Mouse (Mus musculus): ENCODE results near the gene Sorcs1. TPM values are rescaled to one million over a fixed set of nuclear protein-coding genes. Genes with fewer than 3 reads are reported as not detected.

Gene Sorcs1
- polyA plus RNA-seq (2015; fragmentation: Nextera tagmentation; extraction: Ambion mirVana), result 0.16 and 0.19 TPM in 2 replicates

DNA sequence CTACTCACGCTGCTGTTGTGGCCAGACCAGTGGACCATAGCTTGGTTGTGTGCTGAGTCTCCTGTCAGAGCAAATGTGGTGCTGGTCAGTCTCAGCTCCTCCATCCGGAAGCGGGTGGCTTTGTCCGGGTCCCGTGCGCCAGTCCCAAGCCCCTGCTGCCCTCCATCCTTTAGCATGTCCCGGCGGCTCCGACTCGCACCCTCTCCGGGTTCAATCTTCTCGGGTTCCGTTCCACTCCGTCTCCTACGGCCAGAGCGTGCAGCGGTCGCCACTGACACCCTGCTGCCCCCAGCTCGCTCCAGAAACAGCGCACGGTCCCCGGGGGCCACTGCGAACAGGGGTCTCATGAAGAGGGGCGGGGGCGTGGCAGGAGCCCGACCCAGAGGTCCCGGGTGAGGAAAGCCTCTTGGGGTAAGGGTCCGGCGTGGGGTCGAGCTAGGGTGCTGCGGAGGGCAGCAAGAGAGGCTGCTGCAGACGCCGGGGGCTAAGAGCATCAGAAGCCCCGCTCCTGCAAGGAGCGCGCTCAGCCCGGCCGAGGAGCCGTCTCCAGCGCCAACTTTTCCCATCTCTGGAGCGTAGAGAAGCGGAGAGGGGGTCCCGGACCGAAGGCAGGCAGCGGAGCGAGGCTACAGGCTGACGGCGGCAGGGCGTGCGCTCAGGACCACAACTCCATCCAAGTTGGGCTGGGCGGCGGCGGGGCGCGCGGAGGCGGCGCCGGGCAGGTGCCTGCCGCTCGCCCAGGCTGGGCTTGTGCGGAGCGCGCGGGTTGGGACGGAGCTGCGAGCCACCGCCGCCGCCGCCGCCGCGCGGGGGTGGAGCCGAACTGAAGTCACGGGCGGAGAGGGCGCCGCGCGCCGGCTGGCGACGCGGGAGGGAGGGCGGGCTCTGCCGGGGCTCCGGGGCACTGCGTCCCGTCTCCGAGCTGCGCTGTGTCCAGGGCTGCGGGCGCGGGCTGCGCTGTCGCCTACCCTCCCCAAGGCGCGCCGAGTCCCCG lies at the start of gene Sorcs1:
TSS of gene Sorcs1 (minus strand) at position 744 of the 994 bp plus-strand sequence.
- DNase-seq (ENCODE audit: low spot score), result peak; percentile 2

DNA sequence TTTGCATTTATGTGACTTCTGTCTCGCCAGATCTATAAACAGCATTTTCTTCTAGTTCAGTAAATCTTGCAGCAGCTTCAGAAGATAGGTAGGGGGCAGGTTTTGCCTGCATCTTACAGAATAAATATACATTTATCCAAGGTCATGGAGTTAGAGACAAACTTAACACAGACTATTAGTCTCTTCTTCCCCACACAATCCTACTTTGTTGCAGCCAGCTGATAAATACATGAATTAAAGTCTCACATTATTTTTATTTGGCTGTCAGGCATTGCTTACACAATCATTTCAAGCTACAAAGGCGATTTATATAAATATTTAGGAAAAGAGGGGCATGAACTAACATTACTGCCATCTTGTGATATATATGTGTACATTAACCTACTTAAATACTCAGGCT lies 4.8 kb upstream of the Sorcs1 start:
- no peak for DNase-seq (ENCODE audit: low spot score)

DNA sequence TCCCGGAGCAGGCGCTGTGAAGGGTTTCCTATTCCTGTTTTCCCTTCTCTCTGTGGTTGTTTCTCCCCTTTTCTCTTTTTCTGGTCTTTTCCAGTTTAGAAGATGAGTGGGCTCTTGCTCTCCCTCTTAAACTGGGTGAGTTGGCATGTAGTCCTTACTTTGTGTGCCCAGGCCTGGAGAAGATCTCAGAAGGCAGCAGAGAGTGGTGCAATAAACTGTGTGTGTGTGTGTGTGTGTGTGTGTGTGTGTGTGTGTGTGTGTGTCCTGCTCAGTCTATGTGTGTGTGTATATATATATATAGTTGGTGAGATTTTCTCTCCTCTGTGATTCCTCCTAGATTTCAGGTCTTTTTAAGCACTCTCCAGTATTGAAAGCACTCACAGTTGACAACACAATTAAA lies 500 bp upstream of the Sorcs1 start:
- DNase-seq (ENCODE audit: low spot score), result no peak

DNA sequence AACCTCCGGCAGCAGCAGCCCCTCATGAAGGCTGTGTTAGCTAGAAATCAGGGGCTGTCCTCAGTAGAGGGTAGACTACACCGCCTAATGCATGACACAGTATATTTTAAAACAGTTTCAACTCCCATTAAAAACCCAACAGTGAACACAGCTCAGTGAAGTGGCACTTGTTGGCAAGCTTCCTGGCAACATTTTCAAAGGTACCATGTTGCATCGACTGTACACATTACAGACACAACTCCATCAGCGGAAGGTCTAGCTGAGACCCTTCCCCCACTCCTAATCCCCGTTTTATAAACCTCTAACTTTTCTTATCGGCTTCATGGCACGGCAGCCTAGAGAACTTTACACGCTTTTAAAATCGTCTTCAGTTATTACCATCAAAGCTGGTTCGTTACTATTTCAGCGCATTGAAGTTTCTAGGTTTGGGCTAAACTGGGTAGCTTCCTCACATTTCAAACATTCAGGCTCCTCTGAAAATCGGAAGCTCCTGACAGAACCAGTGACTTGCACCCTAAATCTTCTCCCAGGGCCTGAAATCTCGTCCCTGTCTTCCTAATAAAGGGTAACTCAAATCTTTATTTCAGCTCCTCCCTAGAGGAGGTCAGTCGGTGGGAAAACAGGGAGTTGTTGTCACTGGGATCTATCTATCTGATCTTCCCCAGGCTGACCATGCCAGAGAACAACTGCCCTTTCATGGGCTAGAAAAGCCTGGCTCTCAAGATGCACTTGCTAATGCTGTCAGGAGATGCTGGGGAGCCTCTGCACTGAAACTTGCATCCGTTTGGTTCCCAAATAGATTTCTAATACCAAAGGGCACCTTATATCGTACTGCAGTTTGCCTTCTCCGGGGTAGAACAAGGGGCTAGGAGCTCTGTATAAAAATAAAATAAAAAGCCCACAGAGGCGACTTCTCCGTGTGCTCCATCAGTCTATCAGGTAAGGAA lies 1.6 kb downstream of the Sorcs1 start:
- no peak for DNase-seq (ENCODE audit: low spot score)

DNA sequence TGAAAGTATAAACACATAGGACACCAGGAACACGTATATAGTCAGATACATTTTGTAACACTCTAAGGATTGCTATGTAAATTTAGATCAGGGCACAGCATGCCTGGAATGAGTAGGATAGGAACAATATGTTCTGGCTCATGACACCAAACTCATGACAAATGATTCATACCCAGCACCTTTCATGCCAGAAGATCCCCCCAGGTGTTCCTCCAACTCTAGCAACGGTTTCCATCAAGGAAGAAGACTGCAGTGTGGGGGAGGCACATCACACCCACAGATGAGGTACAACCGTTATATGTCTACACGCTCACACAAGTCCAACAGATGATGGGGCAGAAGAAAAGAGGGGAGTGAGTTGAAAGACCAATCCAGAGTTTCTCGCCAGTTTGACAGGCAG lies 3.5 kb downstream of the Sorcs1 start:
- DNase-seq (ENCODE audit: low spot score), result no peak

DNA sequence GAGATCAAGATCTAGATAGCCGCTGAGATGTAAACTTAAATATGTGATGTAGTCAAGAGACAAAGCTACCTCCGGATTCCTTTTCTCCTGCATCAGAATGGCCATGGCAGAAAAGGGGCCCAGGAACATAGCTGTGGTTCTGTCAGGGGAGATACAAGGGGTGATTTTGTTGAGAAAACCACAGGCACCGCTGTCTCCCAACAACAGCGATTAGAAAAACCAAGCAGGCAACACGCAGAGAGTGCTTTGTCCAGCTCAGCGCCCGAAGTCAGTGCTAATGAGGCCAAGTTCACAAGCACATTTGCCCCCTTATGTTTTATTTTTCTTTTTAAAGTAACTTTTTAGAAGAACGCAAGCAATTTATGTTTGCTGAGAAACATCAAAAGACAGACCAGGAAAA lies 10.9 kb downstream of the Sorcs1 start:
- no peak for DNase-seq (ENCODE audit: low spot score)

DNA sequence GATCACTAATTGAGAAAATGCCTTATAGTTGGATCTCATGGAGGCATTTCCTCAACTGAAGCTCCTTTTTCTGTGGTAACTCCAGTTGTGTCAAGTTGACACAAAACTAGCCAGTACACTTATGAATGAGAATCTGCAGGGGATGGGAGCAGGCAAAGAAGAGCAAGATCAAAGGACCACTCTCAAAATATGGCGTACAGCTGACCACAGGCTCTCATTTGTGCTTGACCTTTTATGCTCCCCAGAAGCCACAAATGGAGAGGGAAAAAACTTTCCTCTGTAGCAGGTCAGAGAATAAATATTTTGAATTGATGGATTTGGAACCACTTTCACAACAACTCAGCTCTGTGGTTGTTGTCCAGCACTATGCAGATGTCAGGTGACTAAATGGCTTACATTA lies 14.1 kb downstream of the Sorcs1 start:
- DNase-seq (ENCODE audit: low spot score), result no peak

DNA sequence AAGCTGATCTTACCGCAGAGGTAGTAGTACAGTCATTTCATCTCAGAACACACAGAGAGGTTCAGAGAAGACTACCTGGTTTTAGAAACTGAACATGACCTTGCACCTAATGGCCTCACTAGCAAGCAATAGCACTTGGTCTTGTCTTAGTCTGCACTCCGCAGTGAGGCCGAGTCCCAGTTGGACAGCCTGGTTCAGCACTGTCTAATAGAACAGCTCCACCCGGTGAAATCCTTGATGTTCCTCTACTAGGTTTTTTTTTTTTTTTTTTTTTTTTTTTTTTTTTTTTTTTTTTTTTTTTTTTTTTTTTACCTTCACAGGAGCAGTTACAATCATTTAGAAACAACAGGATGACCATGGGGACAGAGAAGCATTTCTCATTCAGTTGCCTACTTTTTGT lies 19.3 kb downstream of the Sorcs1 start:
- DNase-seq (ENCODE audit: low spot score), result no peak

DNA sequence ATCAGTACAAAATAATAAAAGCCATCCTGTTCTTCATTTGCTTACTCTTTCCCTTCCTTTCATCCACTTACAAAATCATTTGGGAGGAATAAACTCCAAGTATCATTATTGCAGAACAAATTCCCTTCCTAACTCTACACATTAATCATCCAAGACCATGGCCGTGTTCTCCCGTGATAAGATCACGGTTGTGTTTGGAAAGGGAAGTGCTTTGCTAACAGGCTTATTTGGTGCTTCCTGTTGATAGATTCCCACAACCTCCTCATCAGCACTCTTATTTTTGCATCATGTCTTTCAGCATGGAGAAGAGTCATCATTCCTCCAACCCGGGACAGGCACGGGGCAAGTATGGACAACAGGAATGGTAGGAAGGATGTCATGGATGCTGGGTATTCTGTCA lies 25.7 kb downstream of the Sorcs1 start:
- no peak for DNase-seq (ENCODE audit: low spot score)

DNA sequence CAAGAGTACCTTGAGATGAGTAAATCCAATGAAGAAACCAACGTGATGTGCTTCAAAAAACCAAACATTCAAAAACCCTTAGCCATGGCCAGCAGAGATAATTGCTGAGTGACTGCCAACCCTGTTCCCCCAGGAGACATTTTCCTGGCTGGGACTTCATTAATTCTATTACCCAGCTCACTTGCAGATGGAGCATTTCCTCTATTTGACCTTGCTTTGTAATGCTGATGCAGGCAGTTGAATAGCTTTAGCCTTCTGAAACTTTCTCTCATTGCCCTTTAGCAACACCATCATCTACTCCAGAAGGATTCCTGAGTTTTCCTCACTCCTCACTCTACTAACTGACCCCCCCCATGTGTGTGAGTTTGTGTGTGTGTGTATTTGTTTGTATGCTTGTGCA lies 34.6 kb downstream of the Sorcs1 start:
- no peak for DNase-seq (ENCODE audit: low spot score)

DNA sequence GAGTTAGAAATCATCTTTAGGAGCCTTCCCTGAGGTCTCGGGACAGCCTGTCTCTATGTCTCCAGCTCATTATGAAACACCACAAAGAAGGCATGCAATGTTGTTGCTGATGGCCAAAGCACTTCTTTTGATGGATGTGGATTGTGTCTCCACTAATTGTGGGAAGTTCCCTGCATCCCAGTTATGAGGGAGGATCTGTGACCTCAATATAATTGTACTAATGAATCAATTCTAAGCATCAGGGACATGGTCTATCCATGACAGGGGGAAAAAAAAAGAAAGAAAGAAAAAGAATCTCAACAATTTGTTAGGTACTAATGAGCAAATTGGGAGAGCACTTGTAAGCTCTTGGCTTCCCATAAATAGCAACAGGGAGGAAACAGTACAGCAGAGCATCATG lies 36.3 kb downstream of the Sorcs1 start:
- no peak for DNase-seq (ENCODE audit: low spot score)

DNA sequence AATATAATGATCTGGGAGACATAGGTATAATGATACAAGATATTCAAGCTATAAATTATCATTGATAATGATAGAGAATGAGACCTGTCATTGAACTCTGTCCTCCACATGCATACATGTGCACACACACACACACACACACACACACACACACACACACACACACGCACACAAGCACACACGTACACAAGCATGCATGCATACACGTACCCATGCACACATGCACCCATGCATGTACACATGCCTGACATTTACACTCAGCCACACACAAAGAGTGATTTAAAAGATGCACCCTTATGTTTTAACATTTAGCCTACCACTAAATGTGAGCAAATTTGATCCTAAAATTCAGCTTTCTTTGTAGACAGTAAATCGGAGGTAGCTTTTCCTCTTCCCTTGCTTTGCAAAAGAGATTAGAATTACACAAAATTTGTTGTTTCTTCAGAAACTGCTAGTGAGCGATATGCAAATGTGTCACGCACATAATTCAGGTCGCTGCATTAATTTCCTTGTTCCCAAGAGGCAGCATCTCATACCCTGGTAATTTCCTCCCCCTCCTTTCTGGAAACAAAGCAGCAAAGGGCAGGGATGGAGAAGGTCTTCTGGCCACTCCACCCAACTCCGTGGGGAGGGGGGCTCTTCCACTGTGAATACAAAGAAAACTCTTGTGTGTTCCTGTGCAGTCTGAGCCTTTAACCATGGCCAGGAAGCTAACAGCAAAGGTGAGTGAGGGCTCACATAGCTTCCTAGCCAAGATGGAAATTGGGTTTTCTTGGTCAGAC lies 38.0 kb downstream of the Sorcs1 start:
- no peak for DNase-seq (ENCODE audit: low spot score)

DNA sequence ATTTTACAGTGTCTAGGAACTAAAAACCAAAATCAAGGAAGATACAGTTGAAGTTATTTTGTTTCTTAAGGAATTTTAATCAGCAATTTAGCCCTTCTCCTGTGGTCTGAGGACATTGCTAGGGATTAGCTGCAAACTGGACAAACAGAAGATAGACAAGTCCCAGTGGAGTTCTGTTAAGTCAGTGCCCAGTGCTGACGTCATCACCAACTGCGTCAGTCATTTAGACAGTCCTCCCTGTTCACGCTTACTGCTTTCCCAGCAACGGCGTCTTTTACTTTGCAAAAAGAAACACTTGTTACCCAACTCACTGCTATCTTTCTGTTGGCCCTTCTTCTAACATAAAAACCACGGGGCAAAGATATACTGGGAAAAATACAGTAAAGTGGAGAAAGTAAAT lies 40.3 kb downstream of the Sorcs1 start:
- no peak for DNase-seq (ENCODE audit: low spot score)

DNA sequence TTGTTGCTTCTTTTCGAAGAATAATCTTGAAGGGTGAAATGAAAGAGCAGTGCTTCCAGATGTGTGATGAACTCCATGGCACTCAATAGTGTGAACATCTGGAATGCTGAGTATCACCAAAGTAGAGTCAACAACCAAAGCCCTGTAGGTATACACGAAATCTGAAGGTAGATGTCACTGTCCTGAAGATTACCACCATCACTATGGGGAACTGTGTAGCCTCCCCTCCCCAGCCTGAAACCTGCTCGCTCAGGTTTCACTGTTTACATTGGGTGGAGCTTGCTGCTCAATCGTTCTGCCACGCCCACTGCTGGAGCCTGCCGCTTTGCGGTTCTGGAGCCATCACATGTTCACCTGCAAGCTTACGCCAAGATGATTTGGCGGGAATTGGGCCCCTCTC lies 64.4 kb downstream of the Sorcs1 start:
- no peak for DNase-seq (ENCODE audit: low spot score)

DNA sequence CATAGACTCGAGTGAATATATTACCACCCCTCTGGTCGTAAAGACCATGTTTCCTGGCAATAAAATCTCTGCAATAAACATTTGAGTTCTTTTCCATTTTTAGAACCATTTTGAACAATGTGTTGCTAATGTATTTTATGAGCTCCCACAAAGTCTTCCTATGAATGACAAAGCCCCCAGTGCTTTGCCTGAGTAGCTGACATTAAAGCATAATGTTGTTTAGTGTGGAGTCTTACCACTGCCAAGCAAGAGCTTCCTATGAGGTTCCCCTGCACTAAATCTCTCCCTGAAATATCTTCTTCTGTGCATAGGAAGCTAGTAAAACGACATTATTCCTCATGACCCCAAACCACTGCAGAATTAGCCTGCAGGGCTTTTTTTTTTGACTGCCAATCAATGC lies 66.8 kb downstream of the Sorcs1 start:
- no peak for DNase-seq (ENCODE audit: low spot score)

DNA sequence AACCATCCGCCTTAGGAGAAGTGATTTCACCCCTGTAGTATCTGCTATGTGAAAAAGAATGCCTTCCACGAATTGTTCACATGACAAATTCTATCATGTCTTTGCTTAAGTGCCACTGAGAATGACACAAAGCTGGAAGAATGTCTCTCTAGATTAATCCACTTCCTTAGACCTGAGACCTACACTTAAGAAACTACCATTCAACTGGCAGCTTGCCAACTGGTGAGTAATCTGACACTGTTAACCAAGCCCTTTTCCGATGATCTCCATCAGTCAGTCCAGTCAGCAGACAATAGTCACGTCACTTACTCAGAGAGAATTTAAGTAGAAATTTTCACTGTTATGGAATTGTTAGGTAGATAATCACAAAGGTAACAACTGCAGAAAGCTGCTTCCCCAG lies 74.6 kb downstream of the Sorcs1 start:
- no peak for DNase-seq (ENCODE audit: low spot score)

DNA sequence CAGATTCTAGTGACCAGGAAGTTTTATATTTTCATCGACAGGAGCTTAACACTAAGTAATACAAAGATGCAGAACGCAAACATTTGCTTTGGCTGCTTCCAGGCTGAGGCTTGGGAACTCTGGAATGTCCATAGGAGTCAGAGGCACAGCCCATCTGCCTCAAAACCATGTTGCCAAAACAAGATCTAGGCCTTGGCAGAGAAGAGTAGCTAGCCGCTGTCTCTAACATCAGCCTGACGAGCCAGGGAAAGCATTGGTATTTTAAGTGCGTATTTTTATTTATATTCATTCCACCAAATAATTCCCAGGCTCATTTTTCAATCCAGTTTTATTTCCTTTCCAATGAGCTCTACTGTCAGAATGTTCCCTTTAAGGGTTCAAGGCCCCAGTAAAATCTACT lies 75.1 kb downstream of the Sorcs1 start:
- DNase-seq (ENCODE audit: low spot score), result no peak

DNA sequence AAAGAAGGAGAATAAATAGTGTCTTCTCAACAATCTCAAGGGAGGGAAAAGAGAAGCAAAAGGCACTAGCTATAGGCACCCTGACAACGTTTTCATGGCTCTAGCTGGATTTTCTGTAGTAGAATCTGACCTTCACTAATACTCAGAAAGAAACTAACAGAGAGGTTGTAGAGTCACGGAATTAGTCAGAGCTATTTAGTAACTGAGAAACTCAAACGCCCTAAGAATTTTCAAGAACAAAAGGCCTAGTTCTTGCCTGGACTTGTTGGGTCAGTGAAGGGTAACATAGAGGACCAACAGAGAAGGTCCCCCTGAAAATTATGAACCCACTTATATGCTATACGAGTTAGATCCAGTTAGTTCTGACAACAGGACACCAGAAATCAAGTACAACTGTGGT lies 81.1 kb downstream of the Sorcs1 start:
- no peak for DNase-seq (ENCODE audit: low spot score)

DNA sequence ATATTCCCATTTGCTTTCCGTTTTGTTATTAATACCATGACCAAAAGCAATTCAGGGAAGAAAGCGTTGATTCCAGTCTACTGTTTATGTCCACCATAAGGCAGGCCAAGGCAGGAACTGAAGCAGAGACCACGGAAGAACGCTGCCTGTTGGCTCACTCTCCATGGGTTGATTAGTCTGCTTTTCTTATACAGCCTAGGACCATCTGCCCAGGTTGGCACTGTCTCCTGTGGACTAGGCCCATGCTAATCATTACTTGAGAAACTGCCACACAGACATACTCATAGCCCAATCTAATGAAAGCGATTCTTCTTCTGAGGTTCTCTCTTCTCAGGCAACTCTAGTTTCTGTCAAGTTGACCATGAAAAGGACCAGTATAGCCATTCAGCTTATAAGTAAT lies 92.3 kb downstream of the Sorcs1 start:
- DNase-seq (ENCODE audit: low spot score), result no peak

DNA sequence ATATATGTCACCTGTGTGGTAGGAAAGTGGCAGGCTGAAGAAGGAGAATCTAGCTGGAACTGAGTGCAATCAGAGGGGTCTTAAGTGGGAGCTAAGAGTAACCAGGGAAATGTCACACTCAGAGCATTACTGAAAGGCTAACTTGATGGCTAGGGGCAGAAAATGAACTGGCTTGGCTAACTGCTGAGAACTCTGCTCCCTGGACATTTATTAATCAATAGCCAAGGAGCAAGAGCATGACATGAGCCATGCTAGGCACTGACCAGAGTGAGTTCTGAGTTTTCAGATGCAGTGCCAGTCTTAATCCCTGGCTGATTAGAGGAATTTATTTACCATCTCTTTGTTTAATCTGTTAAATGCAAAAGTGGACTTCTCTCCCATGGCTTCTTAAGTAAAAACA lies 95.5 kb downstream of the Sorcs1 start:
- DNase-seq (ENCODE audit: low spot score), result no peak

DNA sequence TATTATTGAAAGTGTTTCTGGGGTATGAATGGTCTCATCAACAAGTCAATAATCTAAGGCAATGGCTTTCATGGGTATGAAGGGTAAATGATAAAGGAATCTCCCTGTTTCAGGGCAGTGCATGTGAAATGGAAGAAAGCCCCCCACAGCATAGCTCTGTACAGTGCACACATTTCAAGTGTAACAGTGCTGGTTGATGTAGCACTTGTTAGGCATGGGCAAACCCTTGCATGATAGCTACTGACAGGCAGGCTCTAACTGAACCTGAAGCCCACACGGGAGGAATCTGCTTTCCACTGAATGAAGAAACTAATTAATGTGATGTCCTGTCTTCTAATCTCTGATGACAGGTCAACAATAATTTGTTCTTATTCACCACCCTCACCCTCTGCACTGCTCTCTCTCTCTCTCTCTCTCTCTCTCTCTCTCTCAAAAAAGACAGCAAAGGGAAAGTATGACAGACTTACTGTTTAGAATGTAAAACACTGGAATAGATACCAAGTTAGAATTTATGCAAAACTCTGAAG lies 108.7 kb downstream of the Sorcs1 start:
- DNase-seq (ENCODE audit: low spot score), result no peak

Measured in thymus, postnatal 0 days (tissue).